Mouse (Mus musculus) layer of hippocampus, postnatal 14 days (tissue): Measurements from ENCODE around the gene Arhgef38. TPM values are rescaled to one million over a fixed set of nuclear protein-coding genes. Genes with fewer than 3 reads are reported as not detected.

Experiments
- DNase-seq, 2 experiments: peaks; one replicate each; pipeline ENCODE4 v3.0.0; 2021 to 2022; ENCODE audit warnings: low spot score in 2 of 2, mixed read lengths in 1 of 2
- total RNA-seq, 2 experiments: library from RNA; stranded (reverse); gene quantifications; 2 replicates each; pipeline ENCODE4 v1.2.3; 2021

Arhgef38 gene
- total RNA-seq, 2 experiments from 2014 or later, result not detected

- DNase-seq, result no peak
These were observed 140.4 kb downstream of the Arhgef38 start for GRCm38 (mm10) chr3:133094305-133094704.

DNA sequence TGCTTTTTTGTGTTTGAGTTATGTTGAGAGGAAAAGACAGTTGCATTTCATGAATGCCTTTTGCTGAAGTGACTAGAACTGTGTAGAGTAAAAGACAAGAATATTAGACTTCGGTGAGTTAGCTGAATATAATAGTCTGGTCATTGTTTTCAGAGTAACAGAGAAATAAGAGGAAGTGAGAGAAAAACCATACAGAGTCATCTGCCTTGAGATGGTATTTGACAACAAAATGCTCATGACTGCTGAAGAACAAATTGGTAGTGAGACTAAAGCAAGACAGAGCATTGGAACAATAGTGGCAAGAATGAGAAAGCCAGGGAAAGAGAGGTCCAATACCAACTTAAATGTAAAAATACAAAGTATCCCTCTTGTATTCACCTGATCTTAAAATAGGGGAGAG lies 141.8 kb downstream of the Arhgef38 start:
- DNase-seq, result no peak

DNA sequence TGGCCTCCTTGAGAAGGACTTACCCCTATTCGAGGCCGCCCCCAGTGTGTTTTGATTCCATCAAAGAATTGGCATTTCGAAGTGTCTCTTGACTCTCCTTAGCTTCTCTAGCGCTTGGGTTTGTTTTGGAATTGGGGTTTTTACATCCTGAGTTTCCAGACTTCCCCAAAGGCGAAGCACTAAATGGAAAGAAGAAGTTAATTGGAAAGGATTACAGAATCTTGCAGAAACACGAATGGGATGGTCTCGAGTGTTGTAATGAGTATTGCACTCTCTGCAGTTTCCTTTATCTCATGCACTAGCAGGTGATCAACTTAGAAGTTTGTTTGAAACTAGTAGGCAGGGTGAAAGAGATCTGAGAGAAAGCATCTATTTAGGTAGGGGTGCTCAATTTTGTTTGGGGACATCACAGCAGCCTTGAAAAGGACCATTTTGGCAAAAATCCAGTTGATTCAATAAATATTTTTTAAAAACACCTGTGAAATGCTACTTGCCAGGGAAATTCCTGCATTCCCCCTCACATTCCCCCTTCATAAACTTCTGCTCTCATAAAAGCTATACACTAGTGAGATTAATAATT lies 142.4 kb downstream of the Arhgef38 start:
- no peak for DNase-seq

- DNase-seq, result peak; percentile 92 to 97
These were observed 143.0 kb downstream of the Arhgef38 start, which contains the start of the genes Ints12 and Gstcd for GRCm38 (mm10) chr3:133091664-133092273. Gene Ints12 (plus strand): TSS chr3:133091840. Gene Gstcd (minus strand): TSS chr3:133092033.

GRCm38 (mm10) chr3:133091121-133091663 lies 143.6 kb downstream of the Arhgef38 start:
- peak; percentile 62 to 71 for DNase-seq

DNA sequence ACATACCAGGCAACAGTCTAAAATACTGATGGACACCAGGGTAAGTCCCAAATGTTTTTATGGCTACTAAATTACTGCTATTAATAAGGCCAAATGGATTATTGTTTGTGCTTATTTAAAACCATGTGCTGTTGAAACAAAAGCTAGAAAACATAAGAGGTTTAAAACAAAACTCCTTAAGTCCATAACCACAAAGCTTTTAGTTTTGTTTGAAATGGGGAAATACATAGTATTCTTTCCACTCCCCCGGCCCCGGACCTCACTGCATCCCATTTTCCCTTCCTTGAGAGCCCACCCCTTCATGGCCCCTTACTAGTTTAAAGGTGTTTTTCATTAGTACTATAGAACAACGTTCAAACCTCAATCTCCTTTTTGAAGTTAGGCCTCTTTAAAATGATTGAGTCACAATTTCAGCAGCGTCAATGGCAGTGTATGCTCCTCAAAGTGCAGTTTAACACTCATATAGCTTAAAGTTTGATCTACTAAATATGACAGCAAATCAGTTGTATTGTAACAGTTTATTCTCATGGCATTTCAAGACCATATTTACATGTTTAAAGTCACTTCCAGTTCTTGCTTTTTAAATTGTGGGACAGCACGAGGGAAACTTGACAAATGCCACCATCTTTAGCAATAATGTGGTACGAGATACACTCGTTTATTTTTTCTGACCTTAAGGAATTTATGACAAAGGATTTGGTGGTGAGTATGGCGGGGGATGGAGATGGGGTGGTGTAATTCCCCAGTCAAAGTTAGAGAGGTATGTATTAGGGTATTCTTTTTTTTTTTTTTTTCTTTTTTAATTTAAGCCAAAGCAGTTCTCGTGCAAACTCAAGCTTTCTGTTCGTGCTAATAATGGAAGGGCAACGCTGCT lies 144.3 kb downstream of the Arhgef38 start:
- DNase-seq, result no peak

DNA sequence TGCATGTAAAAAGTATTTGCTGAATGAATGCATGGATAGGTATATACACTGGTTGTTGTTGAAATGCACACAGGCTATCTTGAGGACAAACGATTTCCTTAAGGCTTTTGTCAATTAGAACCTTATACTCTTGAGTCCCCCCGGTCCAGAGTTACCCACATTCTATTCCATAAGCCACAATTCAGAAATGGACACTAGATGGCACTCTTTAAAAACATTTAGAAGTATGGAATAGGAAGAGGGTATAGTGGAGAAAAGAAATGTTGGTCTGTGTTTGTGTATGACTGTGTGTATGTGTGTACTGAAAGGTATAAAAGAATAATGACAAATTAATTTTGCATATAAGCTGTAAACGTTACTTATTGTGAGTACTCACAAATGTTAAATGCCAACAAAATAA lies 148.9 kb downstream of the Arhgef38 start:
- DNase-seq, result peak in 1 of 2 experiments; percentile 28

GRCm38 (mm10) chr3:133082736-133083135 lies 152.0 kb downstream of the Arhgef38 start:
- DNase-seq, result no peak

DNA sequence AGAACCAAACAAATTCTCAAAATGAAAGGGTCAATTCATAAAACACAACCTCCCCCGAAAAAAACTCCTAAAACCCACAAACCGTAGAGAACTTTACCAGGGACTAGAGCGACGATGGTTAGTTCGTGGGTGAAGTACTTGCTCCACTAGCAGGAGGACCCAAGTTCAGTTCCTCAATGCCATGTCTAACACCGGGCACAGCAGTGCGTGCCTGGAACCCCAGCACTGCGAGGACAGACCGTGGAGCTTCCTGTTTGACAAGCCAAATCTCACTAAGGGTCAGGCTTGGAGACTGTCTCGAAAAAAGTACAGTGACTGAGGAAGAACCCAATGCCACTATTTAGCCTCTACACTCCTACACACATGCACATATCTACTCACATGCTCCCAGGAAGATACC lies 159.2 kb downstream of the Arhgef38 start:
- no peak for DNase-seq

Other genes starting within 250 kb of the Arhgef38 start
- gene Ints12, start 143.1 kb downstream of the Arhgef38 start, total RNA-seq, result 10 to 100 TPM; 10.6 to 12.3 TPM
- 1 to 10 TPM; 7.6 to 8.2 TPM for gene Gstcd, start 142.9 kb downstream of the Arhgef38 start, total RNA-seq
- 10 to 100 TPM; 47.9 to 50.3 TPM for gene Ppa2, start 75.2 kb upstream of the Arhgef38 start, total RNA-seq